Mouse (Mus musculus): ENCODE results near the gene Nfe2. TPM values are rescaled to one million over a fixed set of nuclear protein-coding genes. Genes with fewer than 3 reads are reported as not detected.
"Not testable (repeated sequence)": the region's sequence is repeated elsewhere in the genome, so short reads cannot be mapped to it uniquely, and the experiment has no call there.

Nfe2 gene
- polyA plus RNA-seq, 1 experiment from 2014 or later = 0.63 TPM

DNA sequence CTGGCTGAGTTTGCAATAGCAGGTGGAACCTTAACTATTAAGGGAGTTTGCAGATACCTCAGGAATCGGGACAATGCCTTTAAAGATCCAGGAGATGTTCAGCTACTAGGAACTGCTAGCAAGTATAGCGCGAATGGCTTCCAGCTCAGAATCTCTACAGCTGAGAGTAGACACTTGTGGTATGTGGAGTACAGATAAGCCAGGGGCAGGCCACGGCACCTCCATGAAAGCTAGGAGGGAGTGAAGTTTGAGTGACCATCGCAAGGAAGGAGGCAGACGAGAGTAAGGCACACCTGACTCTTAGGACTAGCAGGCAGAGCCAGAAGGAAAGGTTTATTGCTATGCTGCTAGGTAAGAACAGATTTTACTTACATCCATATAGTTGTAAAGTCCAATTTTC is 12.6 kb downstream of the Nfe2 start:
- H3K4me3 ChIP-seq = no peak overlapping the region
- no peaks in the 10 kb centered on the region for H3K9me3 ChIP-seq
- no peak overlapping the region for H3K4me2 ChIP-seq
- no peak for ATAC-seq (replicated peaks)
- H3K9ac ChIP-seq = no peak overlapping the region
- H3K27ac ChIP-seq = no peak overlapping the region
- H3K36me3 ChIP-seq (replicated peaks) = peaks cover 60% of the 10 kb centered on the region
- no peaks in the 10 kb centered on the region for H3K27me3 ChIP-seq (replicated peaks)
- H3K4me1 ChIP-seq = peaks cover 34% of the 10 kb centered on the region
- 80% methylated on average over 6 of the region's 6 CpGs for WGBS

DNA sequence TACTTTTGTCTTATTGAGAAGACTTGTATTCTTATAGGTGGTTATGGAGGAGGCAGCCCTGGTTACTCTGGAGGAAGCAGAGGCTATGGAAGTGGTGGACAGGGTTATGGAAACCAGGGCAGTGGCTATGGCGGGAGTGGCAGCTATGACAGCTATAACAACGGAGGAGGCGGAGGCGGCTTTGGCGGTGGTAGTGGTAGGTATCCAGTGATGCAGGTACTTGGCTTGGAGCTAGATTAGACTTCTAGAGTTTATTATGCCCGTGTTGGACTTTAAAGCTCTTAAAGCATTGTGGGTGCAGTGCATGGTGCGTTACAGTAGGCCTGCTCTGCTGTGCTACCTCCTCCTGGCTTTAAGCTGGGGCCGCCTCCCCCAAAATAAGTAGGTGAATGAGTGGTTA is 15.3 kb downstream of the Nfe2 start:
- Histone ChIP-seq H3K4me3 (peak overlapping the region; percentile 59; the same call in 1 of the 2 replicates), H3K36me3 (replicated peaks) (peaks cover 46% of the 10 kb centered on the region), H3K9ac (no peak overlapping the region), H3K4me1 (peaks cover 46% of the 10 kb centered on the region), H3K9me3 (no peaks in the 10 kb centered on the region), H3K4me2 (peak overlapping the region; percentile 75), H3K27me3 (replicated peaks) (no peaks in the 10 kb centered on the region), H3K27ac (no peak overlapping the region)
- 75% methylated on average over 8 of the region's 8 CpGs for WGBS
- no peak for ATAC-seq (replicated peaks)

DNA sequence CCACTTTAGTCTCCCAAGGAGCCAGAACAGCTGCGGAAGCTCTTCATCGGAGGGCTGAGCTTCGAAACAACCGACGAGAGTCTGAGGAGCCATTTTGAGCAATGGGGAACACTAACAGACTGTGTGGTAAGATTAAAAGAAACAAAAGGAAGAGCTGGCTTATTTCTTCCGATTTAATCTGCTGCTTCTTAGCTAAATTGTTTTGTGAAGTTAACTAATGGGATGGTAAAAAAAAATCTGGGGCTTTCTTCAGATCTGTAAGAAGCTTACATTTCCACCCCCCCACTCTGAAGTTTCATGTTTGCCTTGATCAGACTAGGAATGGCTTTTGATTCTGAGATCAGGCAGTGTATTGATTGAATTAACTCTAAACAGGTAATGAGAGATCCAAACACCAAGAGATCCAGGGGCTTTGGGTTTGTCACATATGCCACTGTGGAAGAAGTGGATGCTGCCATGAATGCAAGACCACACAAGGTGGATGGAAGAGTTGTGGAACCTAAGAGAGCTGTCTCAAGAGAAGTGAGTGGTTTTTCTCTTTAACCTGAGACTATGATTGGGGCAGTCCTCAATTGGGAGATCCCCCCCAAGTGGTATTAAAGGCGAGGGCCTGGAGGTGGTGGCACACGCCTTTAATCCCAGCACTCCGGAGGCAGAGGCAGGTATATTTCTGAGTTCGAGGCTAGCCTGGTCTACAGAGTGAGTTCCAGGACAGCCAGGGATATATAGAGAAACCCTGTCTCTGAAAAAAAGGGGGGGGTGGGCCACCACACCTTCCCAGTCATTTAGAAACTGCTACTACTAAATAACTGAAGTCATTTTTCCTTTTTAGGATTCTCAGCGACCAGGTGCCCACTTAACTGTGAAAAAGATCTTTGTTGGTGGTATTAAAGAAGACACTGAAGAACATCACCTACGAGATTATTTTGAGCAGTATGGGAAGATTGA is 16.9 kb downstream of the Nfe2 start:
- Histone ChIP-seq H3K4me1 (peaks cover 49% of the 10 kb centered on the region), H3K36me3 (replicated peaks) (peaks cover 31% of the 10 kb centered on the region), H3K9ac (peak overlapping the region; percentile 64), H3K27ac (peak overlapping the region; percentile 93), H3K4me2 (peak overlapping the region; percentile 75), H3K4me3 (peak overlapping the region; percentile 59)
- 13% methylated on average over 12 of the region's 12 CpGs for WGBS
- H3K9me3 ChIP-seq; ATAC-seq (replicated peaks); H3K27me3 ChIP-seq (replicated peaks): not testable (repeated sequence)

DNA sequence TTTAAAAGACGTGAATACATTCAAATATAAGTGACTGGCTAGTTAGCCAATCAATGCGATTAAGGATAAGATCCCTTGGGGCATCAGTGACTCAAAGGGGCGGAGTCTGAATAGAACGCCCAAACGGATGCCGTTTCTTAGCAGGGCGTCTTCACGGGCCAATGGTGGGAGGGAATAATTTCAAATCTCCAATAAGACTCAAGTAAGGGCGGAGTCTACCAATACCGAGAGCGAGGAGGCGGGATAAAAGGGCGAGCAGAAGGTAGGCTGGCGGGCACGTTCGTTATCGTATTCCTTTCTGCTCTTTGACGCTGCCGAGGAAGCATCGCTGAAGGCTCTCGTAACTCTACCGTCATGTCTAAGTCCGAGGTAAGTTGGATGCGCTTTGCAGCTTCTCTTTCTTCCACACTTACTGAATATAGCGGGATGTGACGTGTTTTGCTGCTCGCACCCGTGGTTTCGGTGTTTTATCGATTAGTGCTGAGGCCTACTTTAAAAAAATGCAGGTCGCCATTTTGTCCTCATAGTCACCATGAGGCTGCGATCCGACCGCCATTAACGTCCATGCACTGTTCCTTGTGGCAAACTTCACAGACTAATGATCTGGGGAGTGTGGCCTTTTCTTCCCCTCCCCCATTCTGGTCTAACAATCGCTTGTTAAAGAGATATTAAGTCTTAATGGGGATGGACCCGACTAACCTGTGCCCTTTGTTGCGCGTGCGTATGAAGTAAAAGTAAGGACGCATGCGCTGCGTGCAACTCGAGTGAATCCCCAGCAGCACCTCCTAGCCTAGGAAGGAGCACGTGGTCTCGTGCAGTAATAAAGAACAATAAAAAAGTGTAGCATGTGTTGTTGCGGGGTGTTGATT is 17.8 kb downstream of the Nfe2 start, which contains the start of gene Hnrnpa1:
Gene Hnrnpa1, plus strand, starts transcription at position 273 of the 869 bp plus-strand sequence.
- under 1% methylated on average over 47 of the region's 47 CpGs for WGBS
- ATAC-seq (replicated peaks) = peak; percentile 95
- Histone ChIP-seq H3K4me3 (peak within 1 kb of the TSS; percentile 59), H3K4me2 (peak within 1 kb of the TSS; percentile 76), H3K27ac (peak within 1 kb of the TSS; percentile 93), H3K27me3 (replicated peaks) (no peaks in the 10 kb centered on the region), H3K36me3 (replicated peaks) (peaks cover 23% of the 10 kb centered on the region), H3K4me1 (peaks cover 46% of the 10 kb centered on the region), H3K9me3 (no peaks in the 10 kb centered on the region), H3K9ac (peak within 1 kb of the TSS; percentile 64)

DNA sequence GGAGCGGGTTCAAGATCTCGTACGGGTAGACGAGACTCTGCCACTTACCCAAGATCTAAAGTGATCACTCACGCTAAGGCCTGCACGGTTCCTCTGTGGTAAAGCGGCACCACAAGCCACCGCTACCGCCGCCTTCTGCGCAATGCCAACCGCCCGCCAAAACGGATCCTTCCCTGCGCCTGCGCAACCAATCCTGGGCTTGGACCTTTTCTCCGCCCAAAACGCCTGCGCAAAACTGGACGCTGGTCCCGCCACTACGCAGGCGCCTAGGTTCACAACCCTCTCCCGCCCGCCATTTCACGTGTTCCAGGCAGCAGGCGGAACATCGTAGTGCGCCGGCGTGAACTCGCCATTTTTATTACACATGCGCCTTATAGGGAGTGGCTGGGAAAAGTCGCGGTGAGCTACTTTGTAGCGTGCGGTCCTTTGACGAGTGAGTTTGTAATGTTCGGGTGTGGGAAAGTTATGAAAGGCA is 18.5 kb downstream of the Nfe2 start, which contains the start of gene Cbx5:
Gene Cbx5, minus strand, starts transcription at position 132 of the 475 bp plus-strand sequence.
- H3K36me3 ChIP-seq (replicated peaks) = peaks cover 19% of the 10 kb centered on the region
- peak within 1 kb of the TSS; percentile 93 for H3K27ac ChIP-seq
- H3K4me2 ChIP-seq = peak within 1 kb of the TSS; percentile 76
- H3K9ac ChIP-seq = peak within 1 kb of the TSS; percentile 64
- H3K9me3 ChIP-seq = no peaks in the 10 kb centered on the region
- H3K4me1 ChIP-seq = peaks cover 43% of the 10 kb centered on the region
- peak; percentile 95 for ATAC-seq (replicated peaks)
- no peaks in the 10 kb centered on the region for H3K27me3 ChIP-seq (replicated peaks)
- H3K4me3 ChIP-seq = peak within 1 kb of the TSS; percentile 59
- under 1% methylated on average over 39 of the region's 39 CpGs for WGBS

DNA sequence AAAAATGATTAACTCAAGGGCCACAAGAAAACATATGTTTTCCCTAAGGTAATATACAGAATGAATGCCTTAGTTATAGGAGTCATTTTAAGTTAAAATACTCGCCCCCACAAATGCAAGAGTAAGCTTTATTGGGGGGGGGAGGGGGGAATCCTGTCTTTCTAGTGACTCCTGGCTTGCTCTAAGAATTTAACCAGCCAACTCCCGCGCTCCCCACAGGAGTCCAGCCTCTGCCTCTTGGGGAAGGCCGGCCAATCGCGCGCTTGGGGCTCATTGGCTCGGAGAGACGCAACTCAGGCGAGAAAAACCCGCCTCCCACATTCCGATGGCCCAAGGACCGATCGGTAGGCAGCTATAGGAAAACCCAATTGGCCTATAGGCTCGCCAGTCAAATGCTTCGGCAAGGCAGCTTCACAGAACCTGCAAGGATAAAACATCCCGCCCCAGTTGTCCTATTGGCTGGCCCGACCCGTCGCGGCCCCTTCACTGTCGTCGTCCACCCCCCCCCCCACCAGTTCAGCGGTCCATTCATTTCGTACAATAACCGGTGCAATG is 19.0 kb downstream of the Nfe2 start:
- H3K36me3 ChIP-seq (replicated peaks) = peaks cover 19% of the 10 kb centered on the region
- peak overlapping the region; percentile 59 for H3K4me3 ChIP-seq
- H3K27ac ChIP-seq = peak overlapping the region; percentile 93
- ATAC-seq (replicated peaks) = peak; percentile 90
- no peaks in the 10 kb centered on the region for H3K27me3 ChIP-seq (replicated peaks)
- peak overlapping the region; percentile 76 for H3K4me2 ChIP-seq
- WGBS = under 1% methylated on average over 26 of the region's 26 CpGs
- H3K9me3 ChIP-seq = no peaks in the 10 kb centered on the region
- H3K4me1 ChIP-seq = peaks cover 43% of the 10 kb centered on the region
- H3K9ac ChIP-seq = peak overlapping the region; percentile 46

DNA sequence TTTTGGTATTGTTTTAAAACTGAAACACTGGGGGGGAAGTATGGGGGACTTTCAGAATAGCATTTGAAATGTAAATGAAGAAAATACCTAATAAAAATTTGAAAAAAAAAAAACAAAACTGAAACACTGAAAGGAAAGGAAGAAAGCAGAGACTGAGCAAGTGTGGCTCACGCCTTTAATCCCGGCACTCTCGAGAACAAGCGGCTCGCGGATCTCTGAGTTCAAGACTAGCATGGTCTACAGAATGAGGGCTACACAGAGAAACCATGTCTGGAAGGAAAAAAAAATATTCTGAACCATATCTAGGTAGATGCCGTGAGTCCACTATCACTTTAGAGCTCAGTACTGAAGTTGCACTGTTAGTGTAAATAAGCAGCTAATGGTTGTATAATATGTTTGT is 20.9 kb downstream of the Nfe2 start:
- H3K27me3 ChIP-seq (replicated peaks) = no peaks in the 10 kb centered on the region
- 92% methylated on average over 7 of the region's 7 CpGs for WGBS
- H3K4me3 ChIP-seq = no peak overlapping the region
- H3K4me1 ChIP-seq = peaks cover 26% of the 10 kb centered on the region
- H3K4me2 ChIP-seq = no peak overlapping the region
- peaks cover 3% of the 10 kb centered on the region; the same call in 1 of the 2 replicates for H3K36me3 ChIP-seq (replicated peaks)
- H3K9me3 ChIP-seq = no peaks in the 10 kb centered on the region
- ATAC-seq (replicated peaks) = no peak
- H3K9ac ChIP-seq = no peak overlapping the region
- H3K27ac ChIP-seq = no peak overlapping the region

DNA sequence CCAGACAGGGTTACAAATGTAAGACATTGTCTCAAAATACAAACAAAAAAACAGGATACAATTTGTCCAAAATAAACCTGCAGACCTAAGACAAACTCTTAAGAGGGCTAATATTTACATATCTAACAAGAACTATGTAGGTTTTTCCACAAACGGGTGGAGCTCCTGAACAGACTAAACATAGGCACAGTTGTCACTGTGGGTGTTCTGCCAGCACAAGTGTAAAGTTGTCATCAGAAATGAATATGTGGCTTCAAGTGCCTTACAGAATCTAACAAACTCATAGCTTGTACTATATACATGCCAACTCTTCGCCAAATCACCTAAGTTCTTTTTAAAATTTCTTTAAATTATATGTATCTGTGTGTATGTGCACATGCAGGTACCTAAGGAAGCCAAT is 25.1 kb downstream of the Nfe2 start:
- Histone ChIP-seq H3K9me3 (no peaks in the 10 kb centered on the region), H3K27me3 (replicated peaks) (no peaks in the 10 kb centered on the region), H3K9ac (no peak overlapping the region), H3K4me1 (peaks cover 6% of the 10 kb centered on the region), H3K27ac (no peak overlapping the region), H3K4me2 (no peak overlapping the region), H3K36me3 (replicated peaks) (no peaks in the 10 kb centered on the region), H3K4me3 (no peak overlapping the region)
- ATAC-seq (replicated peaks) = no peak
- WGBS = 90% methylated on average over 2 of the region's 2 CpGs

DNA sequence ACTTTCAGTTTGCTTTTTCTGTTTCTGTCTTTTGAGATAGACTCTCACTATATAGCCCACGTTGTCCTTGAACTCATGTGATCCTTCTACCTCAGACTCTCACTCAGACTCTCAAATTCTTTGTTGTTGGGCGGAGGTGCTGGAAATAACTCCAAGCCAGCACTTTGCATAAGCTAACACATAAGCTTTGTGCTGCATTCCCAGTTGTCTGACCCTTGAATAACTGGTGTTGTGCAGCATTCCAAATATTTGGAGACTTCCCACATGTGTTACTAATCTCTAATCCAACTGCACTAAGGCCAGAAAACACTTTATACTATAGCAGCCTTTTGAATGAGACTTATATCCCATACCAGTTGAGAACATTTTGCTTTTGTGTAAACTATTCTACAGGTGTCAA is 29.3 kb downstream of the Nfe2 start:
- H3K9me3 ChIP-seq = no peaks in the 10 kb centered on the region
- no peaks in the 10 kb centered on the region for H3K36me3 ChIP-seq (replicated peaks)
- WGBS = 66% methylated on average over 2 of the region's 2 CpGs
- ATAC-seq (replicated peaks) = no peak
- no peaks in the 10 kb centered on the region for H3K27me3 ChIP-seq (replicated peaks)
- H3K9ac ChIP-seq = no peak overlapping the region
- H3K4me2 ChIP-seq = no peak overlapping the region
- no peaks in the 10 kb centered on the region for H3K4me1 ChIP-seq
- H3K4me3 ChIP-seq = no peak overlapping the region
- no peak overlapping the region for H3K27ac ChIP-seq

DNA sequence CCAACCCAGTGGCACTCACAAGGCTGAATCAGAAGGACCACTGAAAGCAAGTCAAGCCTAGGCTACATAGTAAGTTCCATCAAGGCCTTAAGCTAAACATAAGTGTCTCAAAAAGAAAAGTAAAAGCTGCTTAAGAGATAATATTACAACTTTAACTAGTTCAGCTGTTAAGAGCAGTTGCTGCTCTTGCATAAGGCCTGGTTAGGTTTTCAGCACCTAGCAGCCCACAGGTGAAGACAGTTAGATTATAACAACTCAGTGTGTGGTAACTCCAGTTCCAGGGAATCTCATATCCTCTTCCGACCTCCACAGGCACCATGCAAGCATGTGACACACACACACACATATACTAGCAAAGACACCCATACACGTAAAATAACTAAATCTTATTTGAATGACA is 30.6 kb downstream of the Nfe2 start:
- no peak overlapping the region for H3K9ac ChIP-seq
- H3K4me2 ChIP-seq = no peak overlapping the region
- H3K27ac ChIP-seq = no peak overlapping the region
- no peaks in the 10 kb centered on the region for H3K9me3 ChIP-seq
- H3K36me3 ChIP-seq (replicated peaks) = no peaks in the 10 kb centered on the region
- H3K4me1 ChIP-seq = no peaks in the 10 kb centered on the region
- ATAC-seq (replicated peaks) = no peak
- 93% methylated on average over 2 of the region's 2 CpGs for WGBS
- H3K27me3 ChIP-seq (replicated peaks) = no peaks in the 10 kb centered on the region
- no peak overlapping the region for H3K4me3 ChIP-seq

DNA sequence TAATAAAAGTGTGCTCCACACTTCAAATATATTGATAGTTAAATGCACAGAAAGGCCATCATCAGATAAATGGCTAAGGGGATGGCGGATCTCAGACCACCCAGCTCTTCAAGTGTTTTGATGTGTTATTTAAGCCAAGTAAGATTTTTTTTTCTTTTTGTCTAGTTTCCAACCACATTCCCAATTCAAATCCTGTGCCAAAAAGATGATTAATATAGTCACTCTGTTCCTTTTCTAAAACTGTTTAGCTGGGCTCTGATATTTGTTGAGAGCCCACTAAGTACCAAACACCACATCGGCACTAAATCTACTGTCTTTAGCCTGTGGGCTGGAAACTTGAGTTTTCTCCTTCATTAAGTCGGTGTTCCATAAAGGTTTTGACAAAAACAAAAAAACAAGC is 31.2 kb downstream of the Nfe2 start:
- H3K36me3 ChIP-seq (replicated peaks) = no peaks in the 10 kb centered on the region
- no peaks in the 10 kb centered on the region for H3K27me3 ChIP-seq (replicated peaks)
- H3K4me3 ChIP-seq = no peak overlapping the region
- WGBS = 79% methylated on average over 3 of the region's 3 CpGs
- no peaks in the 10 kb centered on the region for H3K4me1 ChIP-seq
- H3K4me2 ChIP-seq = no peak overlapping the region
- no peak overlapping the region for H3K9ac ChIP-seq
- no peaks in the 10 kb centered on the region for H3K9me3 ChIP-seq
- no peak overlapping the region for H3K27ac ChIP-seq
- ATAC-seq (replicated peaks) = no peak

DNA sequence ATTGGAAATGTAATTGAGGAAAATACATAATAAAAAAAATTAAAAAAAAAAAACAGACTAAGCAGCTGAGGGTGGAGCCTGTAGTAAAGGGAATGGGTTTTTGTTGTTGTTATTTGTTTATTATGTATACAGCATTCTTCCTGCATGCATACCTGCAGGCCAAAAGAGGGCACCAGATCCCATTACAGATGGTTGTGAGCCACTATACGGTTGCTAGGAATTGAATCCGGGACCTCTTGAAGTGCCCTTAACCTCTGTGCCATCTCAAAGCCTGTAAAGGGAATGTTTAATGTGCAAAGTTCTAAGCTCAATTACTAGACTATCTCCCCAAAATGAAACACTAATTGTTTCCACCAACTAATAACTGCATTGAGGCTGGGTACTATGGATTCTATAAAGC is 34.0 kb downstream of the Nfe2 start:
- Histone ChIP-seq H3K4me1 (peaks cover 6% of the 10 kb centered on the region), H3K4me2 (no peak overlapping the region), H3K27ac (no peak overlapping the region), H3K27me3 (replicated peaks) (no peaks in the 10 kb centered on the region), H3K36me3 (replicated peaks) (no peaks in the 10 kb centered on the region), H3K9me3 (no peaks in the 10 kb centered on the region), H3K4me3 (no peak overlapping the region), H3K9ac (no peak overlapping the region)
- WGBS = 91% methylated on average over 2 of the region's 2 CpGs
- no peak for ATAC-seq (replicated peaks)

Data from midbrain, embryonic 15.5 days (tissue).